Mouse (Mus musculus) liver, embryonic 11.5 days (tissue): ENCODE measurements around the gene Rgmb. TPM values are rescaled to one million over a fixed set of nuclear protein-coding genes. Genes with fewer than 3 reads are reported as not detected.

Experiments
- ATAC-seq: fragments of 200-750 bp; cut with Nextera tagmentation; replicated peaks from 2 replicates; pipeline ENCODE4 v1.8.0; 2017; ENCODE audit warnings: moderate number of reproducible peaks, mild to moderate bottlenecking, moderate TSS enrichment, moderate library complexity; ENCODE audit not compliant: low FRiP score
- DNase-seq: peaks from one replicate; pipeline ENCODE4 v3.0.0-alpha.2; 2017; ENCODE audit warnings: low spot score
- H3K27ac ChIP-seq: fragments of 300-500 bp; sonication (generic); 2 replicates; pipeline ENCODE4 v1.5.1; 2014; ENCODE audit warnings: mild to moderate bottlenecking, low read depth, low read length, control low read depth
- H3K27me3 ChIP-seq: fragments of 300-500 bp; sonication (generic); replicated peaks from 2 replicates; pipeline ENCODE4 v1.6.1; 2014; ENCODE audit warnings: low read length, mixed read lengths; ENCODE audit not compliant: control insufficient read depth, insufficient read depth
- H3K36me3 ChIP-seq: fragments of 300-500 bp; sonication (generic); 2 replicates; pipeline ENCODE4 v1.6.1; 2014; ENCODE audit warnings: mild to moderate bottlenecking, low read length, moderate library complexity, mixed read lengths; ENCODE audit not compliant: control insufficient read depth, insufficient read depth
- H3K4me1 ChIP-seq: fragments of 300-500 bp; sonication (generic); replicated peaks from 2 replicates; pipeline ENCODE4 v1.6.1; 2014; ENCODE audit warnings: low read length, mixed read lengths; ENCODE audit not compliant: control insufficient read depth, insufficient read depth
- H3K4me2 ChIP-seq: fragments of 300-500 bp; sonication (generic); 2 replicates; pipeline ENCODE4 v1.6.1; 2014; ENCODE audit warnings: mild to moderate bottlenecking, control low read depth, moderate library complexity
- H3K4me3 ChIP-seq: fragments of 300-500 bp; sonication (generic); 2 replicates; pipeline ENCODE4 v1.5.1; 2014; ENCODE audit warnings: low read depth, low read length, control low read depth
- H3K9ac ChIP-seq: fragments of 300-500 bp; sonication (generic); 2 replicates; pipeline ENCODE4 v1.6.1; 2014; ENCODE audit warnings: low read depth, low read length, control low read depth
- H3K9me3 ChIP-seq: fragments of 300-500 bp; sonication (generic); 2 replicates; pipeline ENCODE4 v1.6.1; 2016; ENCODE audit warnings: low read length, inconsistent platforms, mixed read lengths; ENCODE audit not compliant: control insufficient read depth
- WGBS: fragments of 180-500 bp; shearing (Covaris S2); extraction: QIAGEN DNeasy Blood & Tissue Kit; methylation state at CpG from one replicate; pipeline ENCODE4 v1.1.7; 2014; 5-methylcytosine and 5-hydroxymethylcytosine counted together
- polyA plus RNA-seq: library from polyadenylated mRNA; unstranded; fragments of >200 nt; fragmentation: Nextera tagmentation; extraction: Ambion mirVana; gene quantifications from 2 replicates; pipeline ENCODE4 v1.2.1, GENCODE M21; 2014

Rgmb gene
- polyA plus RNA-seq, 1 experiment from 2014 or later, result 3.6 TPM

- ATAC-seq, result 0 out of 2 replicates have a peak, but pooled peaks have one; percentile 16
- H3K27me3 ChIP-seq, result no peaks in the 10 kb centered on the region
Observed at GRCm38 (mm10) chr17:15808015-15808414, 22.8 kb downstream of the Rgmb start.

GRCm38 (mm10) chr17:15807295-15807984 is 23.4 kb downstream of the Rgmb start:
- Histone ChIP-seq H3K4me1 (0 out of 2 replicates have a peak, but pooled peaks cover 2% of the 10 kb centered on the region), H3K27ac (no peak overlapping the region), H3K9me3 (no peaks in the 10 kb centered on the region), H3K27me3 (no peaks in the 10 kb centered on the region), H3K4me3 (no peak overlapping the region), H3K4me2 (no peak overlapping the region), H3K36me3 (no peaks in the 10 kb centered on the region), H3K9ac (no peak overlapping the region)
- 78% methylated on average over 23 of the region's 23 CpGs for WGBS
- ATAC-seq (peak; percentile 29; the same call in 1 of the 2 replicates), DNase-seq (no peak)

More at GRCm38 (mm10) chr17:15808015-15808414, 22.8 kb downstream of the Rgmb start:
- no peak for DNase-seq
- H3K4me1 ChIP-seq, result 0 out of 2 replicates have a peak, but pooled peaks cover 2% of the 10 kb centered on the region
- no peaks in the 10 kb centered on the region for H3K9me3 ChIP-seq
- H3K27ac ChIP-seq, result no peak overlapping the region
- no peak overlapping the region for H3K4me2 ChIP-seq
- H3K36me3 ChIP-seq, result no peaks in the 10 kb centered on the region
- 46% methylated on average over 4 of the region's 4 CpGs for WGBS
- H3K4me3 ChIP-seq, result no peak overlapping the region
- no peak overlapping the region for H3K9ac ChIP-seq

DNA sequence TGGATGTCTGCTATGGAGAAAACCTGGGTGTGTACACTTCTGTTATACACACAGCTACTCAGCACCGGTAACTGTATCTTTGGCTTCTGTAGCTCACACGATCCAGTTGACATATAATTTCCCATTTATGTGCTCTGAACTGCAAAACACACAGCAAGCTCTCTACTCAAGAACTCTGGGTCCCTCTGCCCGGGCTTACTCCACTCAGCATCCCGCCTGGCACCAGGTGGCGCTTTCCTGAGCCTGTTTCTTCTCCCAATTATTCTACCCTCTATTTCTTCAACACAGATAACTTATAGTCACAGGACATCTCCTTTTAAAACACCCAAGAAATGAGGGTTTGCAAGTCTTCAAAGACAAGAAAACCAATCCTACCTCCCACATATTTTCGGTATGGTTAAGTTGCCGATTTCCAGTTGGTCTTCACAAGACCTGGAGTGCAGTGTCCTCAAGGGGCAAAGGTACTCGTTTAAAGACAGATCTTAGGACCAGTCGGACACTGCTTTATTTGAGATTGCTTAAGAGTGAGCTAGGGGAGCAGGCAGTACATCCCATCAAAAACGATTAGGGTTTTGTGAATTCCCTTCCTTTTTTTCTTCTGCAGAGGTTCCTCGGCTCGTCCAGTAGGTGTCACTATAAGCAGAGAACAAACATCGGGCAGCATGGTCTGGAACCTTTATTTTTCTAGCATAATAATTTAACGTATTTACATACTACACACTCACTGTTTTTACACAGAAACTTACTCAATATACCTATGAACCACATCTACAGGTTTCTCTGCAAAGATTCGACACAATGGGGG is 26.6 kb downstream of the Rgmb start:
- Histone ChIP-seq H3K4me3 (no peak overlapping the region), H3K9me3 (no peaks in the 10 kb centered on the region), H3K27ac (no peak overlapping the region), H3K9ac (no peak overlapping the region), H3K27me3 (no peaks in the 10 kb centered on the region), H3K36me3 (no peaks in the 10 kb centered on the region), H3K4me2 (no peak overlapping the region), H3K4me1 (no peaks in the 10 kb centered on the region)
- no peak for ATAC-seq
- no peak for DNase-seq
- 42% methylated on average over 15 of the region's 15 CpGs for WGBS

DNA sequence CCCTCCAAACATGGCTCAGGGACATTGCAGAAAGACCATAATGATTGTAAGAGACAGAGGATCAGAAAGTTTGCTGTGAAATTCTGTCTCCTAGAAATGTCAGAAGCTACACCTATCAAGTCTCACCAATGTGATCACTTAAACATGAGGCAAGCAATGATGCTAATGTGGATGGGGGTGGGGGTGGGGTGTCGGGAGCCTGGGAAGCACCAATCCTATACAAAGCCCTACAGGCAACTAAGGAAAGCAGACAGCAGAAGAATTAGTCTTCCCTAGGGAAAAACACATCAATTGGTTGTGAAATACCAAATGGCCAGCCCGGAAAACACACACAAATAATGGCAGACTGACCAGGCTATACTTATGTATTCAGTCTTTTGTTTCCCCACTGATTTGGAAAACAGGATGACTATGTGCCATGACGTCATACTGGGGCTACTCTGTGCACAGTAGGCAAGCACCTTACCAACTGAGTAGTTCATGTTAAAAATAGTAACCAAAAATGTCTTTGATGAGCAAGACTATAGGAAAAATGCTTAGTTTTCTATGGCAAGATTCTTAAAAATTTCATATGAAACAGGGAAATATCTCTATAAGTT is 31.5 kb downstream of the Rgmb start:
- WGBS, result 71% methylated on average over 3 of the region's 3 CpGs
- Histone ChIP-seq H3K27me3 (no peaks in the 10 kb centered on the region), H3K4me1 (no peaks in the 10 kb centered on the region), H3K27ac (no peak overlapping the region), H3K36me3 (no peaks in the 10 kb centered on the region), H3K9ac (no peak overlapping the region), H3K4me3 (no peak overlapping the region), H3K4me2 (no peak overlapping the region), H3K9me3 (no peaks in the 10 kb centered on the region)
- DNase-seq (no peak), ATAC-seq (no peak)

- Histone ChIP-seq H3K27me3 (no peaks in the 10 kb centered on the region), H3K36me3 (no peaks in the 10 kb centered on the region), H3K9me3 (no peaks in the 10 kb centered on the region), H3K4me2 (no peak overlapping the region), H3K9ac (no peak overlapping the region), H3K27ac (no peak overlapping the region), H3K4me3 (no peak overlapping the region), H3K4me1 (no peaks in the 10 kb centered on the region)
- ATAC-seq (no peak), DNase-seq (no peak)
- WGBS, result 76% methylated on average over 8 of the region's 8 CpGs
Observed at GRCm38 (mm10) chr17:15790716-15791115, 40.1 kb downstream of the Rgmb start.

DNA sequence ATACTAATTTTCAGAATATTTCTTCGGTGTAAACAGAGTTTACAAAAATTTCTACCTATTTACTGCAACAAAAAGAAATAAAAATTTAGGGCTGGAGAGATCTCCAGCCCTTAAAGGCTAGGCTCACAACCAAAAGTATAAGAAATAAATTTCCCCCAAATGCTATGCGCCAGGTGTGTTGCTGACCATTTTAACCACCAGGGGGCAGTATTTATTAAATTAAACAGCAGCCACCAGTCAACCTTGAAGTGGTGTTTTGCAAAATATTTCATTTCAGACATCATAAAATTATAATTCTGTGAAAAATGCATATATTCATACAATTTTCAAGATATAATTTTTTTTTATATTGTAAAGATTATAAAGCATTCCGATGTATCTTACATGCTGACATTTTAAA is 43.8 kb downstream of the Rgmb start:
- Histone ChIP-seq H3K27ac (no peak overlapping the region), H3K9me3 (no peaks in the 10 kb centered on the region), H3K4me2 (no peak overlapping the region), H3K4me1 (no peaks in the 10 kb centered on the region), H3K36me3 (no peaks in the 10 kb centered on the region), H3K27me3 (no peaks in the 10 kb centered on the region), H3K9ac (no peak overlapping the region), H3K4me3 (no peak overlapping the region)
- ATAC-seq, result no peak
- DNase-seq, result no peak
- WGBS, result 23% methylated on average over 3 of the region's 3 CpGs

DNA sequence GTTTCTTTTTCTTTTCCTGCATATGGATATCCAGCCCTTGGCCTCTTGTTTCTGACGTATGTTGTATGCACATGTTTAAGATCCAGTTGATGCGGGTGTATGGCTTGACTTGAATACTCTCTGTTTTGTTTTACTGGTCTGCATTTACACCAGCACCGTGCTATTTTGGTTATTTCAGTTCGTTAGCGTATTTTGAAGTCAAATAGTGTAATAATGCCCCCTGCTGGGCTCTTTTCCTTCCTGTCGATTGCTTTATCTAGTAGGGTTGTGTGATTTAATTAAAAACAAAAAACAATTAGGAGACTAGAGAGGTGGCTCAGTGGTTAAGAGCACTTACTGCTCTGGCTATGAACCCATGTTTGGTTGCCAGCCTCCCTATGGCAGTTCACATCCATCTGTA is 52.9 kb downstream of the Rgmb start:
- ATAC-seq, result no peak
- H3K9me3 ChIP-seq, result no peaks in the 10 kb centered on the region
- 79% methylated on average over 6 of the region's 6 CpGs for WGBS

GRCm38 (mm10) chr17:15776349-15776748 is 54.5 kb downstream of the Rgmb start:
- H3K4me2 ChIP-seq, result no peak overlapping the region
- no peak for ATAC-seq
- DNase-seq, result no peak
- no peak overlapping the region for H3K27ac ChIP-seq
- 73% methylated on average over 5 of the region's 5 CpGs for WGBS
- H3K36me3 ChIP-seq, result no peaks in the 10 kb centered on the region; the same call in 1 of the 2 replicates
- no peaks in the 10 kb centered on the region for H3K9me3 ChIP-seq
- no peak overlapping the region for H3K4me3 ChIP-seq
- no peaks in the 10 kb centered on the region for H3K4me1 ChIP-seq
- no peak overlapping the region for H3K9ac ChIP-seq
- H3K27me3 ChIP-seq, result no peaks in the 10 kb centered on the region

More for the DNA sequence above, 52.9 kb downstream of the Rgmb start:
- Histone ChIP-seq H3K9ac (no peak overlapping the region), H3K4me2 (no peak overlapping the region), H3K4me1 (no peaks in the 10 kb centered on the region), H3K27ac (no peak overlapping the region), H3K36me3 (no peaks in the 10 kb centered on the region), H3K4me3 (no peak overlapping the region), H3K27me3 (no peaks in the 10 kb centered on the region)
- no peak for DNase-seq
